Mouse (Mus musculus) embryonic facial prominence, embryonic 11.5 days (tissue): ENCODE results near the gene Igf2. TPM values are rescaled to one million over a fixed set of nuclear protein-coding genes. Genes with fewer than 3 reads are reported as not detected.

ENCODE experiments used
- ATAC-seq: fragments of 200-750 bp; cut with Nextera tagmentation; replicated peaks from 2 replicates; pipeline ENCODE4 v1.8.0; 2017; ENCODE audit warnings: low read depth; ENCODE audit not compliant: insufficient number of reproducible peaks, low FRiP score, low TSS enrichment
- DNase-seq: peaks from one replicate; pipeline ENCODE4 v3.0.0-alpha.2; 2015; ENCODE audit warnings: low spot score
- H3K27ac ChIP-seq: fragments of 300-500 bp; sonication (generic); replicated peaks from 2 replicates; pipeline ENCODE4 v1.5.1; 2014; ENCODE audit warnings: mild to moderate bottlenecking, low read depth, low read length, control low read depth
- H3K27me3 ChIP-seq: fragments of 300-500 bp; sonication (generic); 2 replicates; pipeline ENCODE4 v1.6.1; 2014; ENCODE audit warnings: mild to moderate bottlenecking, low read length, moderate library complexity, mixed read lengths; ENCODE audit not compliant: control insufficient read depth, insufficient read depth
- H3K36me3 ChIP-seq: fragments of 300-500 bp; sonication (generic); replicated peaks from 2 replicates; pipeline ENCODE4 v1.6.1; 2014; ENCODE audit warnings: low read depth, mild to moderate bottlenecking, low read length, moderate library complexity, mixed read lengths; ENCODE audit not compliant: control insufficient read depth, insufficient read depth
- H3K4me1 ChIP-seq: fragments of 300-500 bp; sonication (generic); 2 replicates; pipeline ENCODE4 v1.6.1; 2014; ENCODE audit warnings: low read length, mixed read lengths; ENCODE audit not compliant: control insufficient read depth, insufficient read depth
- H3K4me2 ChIP-seq: fragments of 300-500 bp; sonication (generic); 2 replicates; pipeline ENCODE4 v1.6.1; 2014; ENCODE audit warnings: low read depth, mild to moderate bottlenecking, control low read depth, low read length, moderate library complexity
- H3K4me3 ChIP-seq: fragments of 300-500 bp; sonication (generic); 2 replicates; pipeline ENCODE4 v1.5.1; 2014; ENCODE audit warnings: low read depth, low read length, control low read depth
- H3K9ac ChIP-seq: fragments of 300-500 bp; sonication (generic); replicated peaks from 2 replicates; pipeline ENCODE4 v1.6.1; 2014; ENCODE audit warnings: mild to moderate bottlenecking, control low read depth, low read length
- H3K9me3 ChIP-seq: fragments of 300-500 bp; sonication (generic); replicated peaks from 2 replicates; pipeline ENCODE4 v1.6.1; 2016; ENCODE audit warnings: mild to moderate bottlenecking, low read length, inconsistent platforms, mixed read lengths; ENCODE audit not compliant: control insufficient read depth
- WGBS: fragments of 180-500 bp; shearing (Covaris S2); extraction: QIAGEN DNeasy Blood & Tissue Kit; methylation state at CpG from one replicate; pipeline ENCODE4 v1.1.7; 2014; 5-methylcytosine and 5-hydroxymethylcytosine counted together
- polyA plus RNA-seq: library from polyadenylated mRNA; unstranded; fragments of >200 nt; fragmentation: Nextera tagmentation; extraction: Ambion mirVana; gene quantifications from 2 replicates; pipeline ENCODE4 v1.2.1, GENCODE M21; 2014

Gene Igf2
- polyA plus RNA-seq = 313 and 355 TPM in 2 replicates

GRCm38 (mm10) chr7:142666659-142667058 lies at the start of gene Igf2:
TSS of gene Igf2 (minus strand) at chr7:142666816.
- Histone ChIP-seq H3K4me1 (no peaks in the 10 kb centered on the region), H3K9ac (no peak within 1 kb of the TSS), H3K4me3 (no peak within 1 kb of the TSS), H3K36me3 (no peaks in the 10 kb centered on the region), H3K27ac (no peak within 1 kb of the TSS), H3K27me3 (peaks cover 27% of the 10 kb centered on the region), H3K9me3 (peaks cover 10% of the 10 kb centered on the region), H3K4me2 (no peak within 1 kb of the TSS)
- 60% methylated on average over 2 of the region's 2 CpGs for WGBS
- no peak for ATAC-seq
- no peak for DNase-seq

- Histone ChIP-seq H3K9me3 (no peaks in the 10 kb centered on the region), H3K4me2 (peak overlapping the region; percentile 34), H3K36me3 (no peaks in the 10 kb centered on the region), H3K9ac (peak overlapping the region; percentile 70), H3K4me3 (no peak overlapping the region), H3K27ac (no peak overlapping the region), H3K4me1 (no peaks in the 10 kb centered on the region), H3K27me3 (no peaks in the 10 kb centered on the region)
- WGBS = 15% methylated on average over 8 of the region's 8 CpGs
- DNase-seq = peak; percentile 81
- ATAC-seq = peak; percentile 48; the same call in 1 of the 2 replicates
Measured at GRCm38 (mm10) chr7:142714783-142715498, 48.3 kb upstream of the Igf2 start.

- H3K4me2 ChIP-seq = no peak overlapping the region
- ATAC-seq (no peak), DNase-seq (no peak)
- H3K4me1 ChIP-seq = no peaks in the 10 kb centered on the region
- no peak overlapping the region for H3K27ac ChIP-seq
- no peaks in the 10 kb centered on the region for H3K27me3 ChIP-seq
- no peak overlapping the region for H3K9ac ChIP-seq
- no peak overlapping the region for H3K4me3 ChIP-seq
- no peaks in the 10 kb centered on the region for H3K36me3 ChIP-seq
- WGBS = 81% methylated on average over 2 of the region's 2 CpGs
- H3K9me3 ChIP-seq = no peaks in the 10 kb centered on the region
Measured at GRCm38 (mm10) chr7:142706873-142707272, 40.3 kb upstream of the Igf2 start.

- DNase-seq = no peak
Measured at GRCm38 (mm10) chr7:142699334-142699860, 32.8 kb upstream of the Igf2 start.

GRCm38 (mm10) chr7:142678611-142679010 lies 12.0 kb upstream of the Igf2 start:
- Histone ChIP-seq H3K27ac (no peak overlapping the region), H3K27me3 (no peaks in the 10 kb centered on the region), H3K9ac (no peak overlapping the region), H3K4me3 (no peak overlapping the region), H3K36me3 (no peaks in the 10 kb centered on the region), H3K4me1 (no peaks in the 10 kb centered on the region), H3K9me3 (no peaks in the 10 kb centered on the region), H3K4me2 (no peak overlapping the region)
- WGBS = 81% methylated on average over 3 of the region's 3 CpGs
- ATAC-seq (no peak), DNase-seq (no peak)

More at GRCm38 (mm10) chr7:142699334-142699860, 32.8 kb upstream of the Igf2 start:
- Histone ChIP-seq H3K27ac (no peak overlapping the region), H3K4me2 (no peak overlapping the region), H3K9ac (no peak overlapping the region), H3K36me3 (no peaks in the 10 kb centered on the region), H3K27me3 (no peaks in the 10 kb centered on the region), H3K4me3 (no peak overlapping the region), H3K9me3 (no peaks in the 10 kb centered on the region), H3K4me1 (no peaks in the 10 kb centered on the region)
- ATAC-seq = no peak
- WGBS = 68% methylated on average over 5 of the region's 5 CpGs

GRCm38 (mm10) chr7:142675644-142676043 lies 9.0 kb upstream of the Igf2 start:
- no peak for ATAC-seq
- Histone ChIP-seq H3K9me3 (no peaks in the 10 kb centered on the region), H3K27me3 (no peaks in the 10 kb centered on the region), H3K36me3 (no peaks in the 10 kb centered on the region), H3K4me1 (no peaks in the 10 kb centered on the region), H3K4me2 (no peak overlapping the region), H3K9ac (no peak overlapping the region), H3K4me3 (no peak overlapping the region), H3K27ac (no peak overlapping the region)
- DNase-seq = peak; percentile 85
- 12% methylated on average over 3 of the region's 3 CpGs for WGBS

- no peak overlapping the region for H3K4me3 ChIP-seq
- 75% methylated on average over 6 of the region's 6 CpGs for WGBS
- no peak overlapping the region for H3K9ac ChIP-seq
- no peak for DNase-seq
- no peaks in the 10 kb centered on the region for H3K27me3 ChIP-seq
- no peak overlapping the region for H3K4me2 ChIP-seq
- ATAC-seq = no peak
- H3K9me3 ChIP-seq = peaks cover 3% of the 10 kb centered on the region
- H3K4me1 ChIP-seq = no peaks in the 10 kb centered on the region
- no peaks in the 10 kb centered on the region for H3K36me3 ChIP-seq
- H3K27ac ChIP-seq = no peak overlapping the region
Measured at GRCm38 (mm10) chr7:142675141-142675540, 8.5 kb upstream of the Igf2 start.

GRCm38 (mm10) chr7:142672120-142672519 lies 5.5 kb upstream of the Igf2 start:
- Histone ChIP-seq H3K27ac (no peak overlapping the region), H3K4me3 (no peak overlapping the region), H3K9ac (no peak overlapping the region), H3K27me3 (no peaks in the 10 kb centered on the region), H3K4me2 (no peak overlapping the region), H3K4me1 (no peaks in the 10 kb centered on the region), H3K9me3 (peaks cover 10% of the 10 kb centered on the region), H3K36me3 (no peaks in the 10 kb centered on the region)
- ATAC-seq (no peak), DNase-seq (peak; percentile 77)
- WGBS = 12% methylated on average over 4 of the region's 4 CpGs
